Mouse (Mus musculus) frontal cortex, adult (tissue): ENCODE data around the gene Pdzk1.

Experiments
- ATAC-seq: cut with Nextera tagmentation; 2 replicates; pipeline ENCODE4 v1.9.2; 2017; ENCODE audit warnings: mild to moderate bottlenecking, moderate library complexity, mixed read lengths; ENCODE audit not compliant: low TSS enrichment

Pdzk1 gene

DNA sequence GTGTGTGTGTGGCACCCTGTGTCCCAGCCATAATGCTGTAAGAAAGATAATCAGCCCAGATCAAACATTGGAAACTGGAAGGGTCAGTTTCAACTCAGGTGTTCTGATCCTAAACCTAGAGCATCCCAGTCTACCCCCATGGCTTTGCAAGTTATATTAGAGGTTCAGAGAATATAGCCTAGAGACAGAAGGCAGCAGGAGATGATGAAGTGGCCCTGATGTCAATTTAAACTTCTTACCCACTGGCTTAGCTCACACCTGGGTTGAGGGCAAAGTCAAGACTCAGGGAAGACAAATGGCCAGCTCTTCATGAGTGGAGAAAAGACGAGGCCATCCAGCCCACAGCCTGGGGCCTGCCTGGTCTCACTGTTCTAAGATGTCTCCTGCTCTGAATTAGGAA is at the start of gene Pdzk1, which contains the start of gene Cd160:
TSS of gene Pdzk1 (plus strand) at position 301 of the 400 bp plus-strand sequence.
TSS of gene Cd160 (minus strand) at position 368 of the 400 bp plus-strand sequence.
- ATAC-seq, result no peak

DNA sequence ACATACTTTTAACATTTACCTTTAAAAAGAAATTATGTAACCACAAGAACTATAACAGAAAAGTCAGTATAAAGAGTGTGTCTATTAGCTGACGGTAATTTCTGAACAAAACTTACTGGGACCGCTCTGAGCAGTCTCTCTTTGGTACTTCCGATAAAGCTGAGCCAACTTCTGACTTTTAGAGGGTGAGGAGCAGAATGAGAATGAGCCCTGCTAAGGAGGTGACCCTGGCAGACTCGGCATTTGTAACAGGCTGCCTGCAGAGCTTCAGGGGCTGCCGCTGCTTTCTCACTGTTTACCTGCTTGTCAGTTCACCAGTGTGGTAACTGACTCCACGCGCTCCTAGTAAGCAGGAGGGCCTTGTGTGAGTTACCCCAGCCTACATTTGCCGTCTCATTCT is 46.8 kb upstream of the Pdzk1 start:
- no peak for ATAC-seq

DNA sequence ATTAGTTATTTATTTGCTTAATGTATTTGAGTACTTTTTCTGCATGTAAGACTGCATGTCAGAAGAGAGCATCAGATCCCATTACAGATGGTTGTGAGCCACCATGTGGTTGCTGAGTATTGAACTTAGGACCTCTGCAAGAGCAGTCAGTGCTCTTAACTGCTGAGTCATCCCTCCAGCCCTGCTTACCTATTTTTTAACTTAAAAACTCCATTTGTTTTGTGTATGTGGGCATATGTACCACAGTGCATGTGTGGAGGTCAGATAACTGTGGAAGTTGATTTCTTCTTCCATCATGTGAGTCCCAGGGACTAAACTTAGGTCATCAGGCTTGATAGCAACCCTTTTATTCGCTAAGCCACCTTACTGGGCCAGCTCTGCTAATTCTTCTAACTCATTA is 41.3 kb upstream of the Pdzk1 start:
- ATAC-seq, result no peak

DNA sequence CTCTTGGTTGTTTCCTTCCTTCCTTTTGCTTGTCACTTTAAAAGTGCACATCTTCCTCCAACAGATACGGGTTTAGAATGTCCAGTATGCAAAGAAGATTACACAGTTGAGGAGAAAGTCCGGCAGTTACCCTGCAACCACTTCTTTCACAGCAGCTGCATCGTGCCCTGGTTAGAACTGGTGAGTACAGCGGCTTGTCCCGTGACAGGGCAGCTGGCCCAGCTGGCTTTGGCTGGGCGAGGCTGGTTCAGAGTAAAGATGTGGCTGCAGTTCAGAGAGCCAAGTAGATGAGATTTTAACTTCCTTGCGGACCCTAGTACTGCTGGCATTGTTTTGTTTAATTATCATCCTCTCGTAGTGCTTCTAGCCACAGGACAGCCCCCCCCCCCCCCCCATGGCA is 40.6 kb upstream of the Pdzk1 start:
- ATAC-seq, result 0 out of 2 replicates have a peak, but pooled peaks have one; percentile 52

DNA sequence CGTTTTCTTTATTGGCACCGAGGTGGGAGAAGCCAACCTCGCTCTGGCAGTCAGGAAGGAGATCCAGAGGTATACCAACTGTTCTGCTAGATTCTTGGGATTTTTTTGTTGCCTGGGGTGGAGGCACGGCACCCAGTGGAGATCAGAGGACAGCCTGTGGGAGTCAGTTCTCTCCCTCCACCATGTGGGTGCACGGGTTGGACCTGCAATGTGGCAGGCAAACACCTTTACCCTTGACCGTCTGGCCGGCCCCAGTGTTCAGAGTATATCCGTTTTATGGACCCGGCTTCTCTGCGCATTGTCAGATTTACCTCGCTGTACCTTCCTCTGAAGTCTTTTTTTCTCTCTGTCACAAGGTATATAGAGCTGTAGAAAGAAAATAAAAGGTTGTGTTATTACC is 28.8 kb upstream of the Pdzk1 start:
- ATAC-seq, result no peak

DNA sequence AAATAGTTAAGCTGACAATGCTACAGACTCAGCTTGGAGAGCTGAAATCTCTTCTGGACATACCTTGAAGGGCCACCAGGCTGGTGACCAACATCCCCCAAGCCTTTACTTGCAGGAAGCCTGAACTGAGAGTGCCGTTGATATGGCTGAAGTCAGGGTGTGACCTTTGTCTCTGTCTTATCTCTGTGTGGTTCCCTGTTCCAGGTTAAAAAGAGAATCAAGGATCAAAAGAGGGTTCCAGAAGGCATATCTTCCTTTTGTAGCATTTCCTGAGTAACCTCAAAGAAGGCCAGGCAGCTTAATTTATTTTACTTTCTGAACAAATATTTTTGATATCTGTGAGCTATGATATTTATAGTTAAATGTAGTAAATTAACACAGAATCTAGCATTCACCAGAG is 26.9 kb upstream of the Pdzk1 start:
- ATAC-seq, result no peak

DNA sequence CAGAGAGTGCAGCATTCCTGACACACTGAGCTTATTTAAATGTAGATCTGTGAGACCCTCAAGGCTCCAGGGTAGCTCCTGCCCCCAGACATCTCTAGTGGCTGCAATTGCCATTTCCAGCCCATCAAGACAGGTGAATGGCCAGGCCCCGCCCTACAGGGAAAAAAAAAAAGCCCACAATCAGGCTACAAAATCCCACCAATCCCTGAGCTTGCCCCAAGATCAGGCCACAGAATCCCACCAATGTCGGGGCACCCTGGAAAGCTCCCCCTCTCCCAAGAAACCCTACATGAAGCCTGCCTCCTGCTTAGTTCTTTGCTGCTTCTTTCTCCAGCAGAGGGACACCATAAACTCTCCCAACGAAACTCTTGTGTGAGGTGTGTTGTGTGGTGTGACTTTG is 20.9 kb upstream of the Pdzk1 start:
- ATAC-seq, result no peak

DNA sequence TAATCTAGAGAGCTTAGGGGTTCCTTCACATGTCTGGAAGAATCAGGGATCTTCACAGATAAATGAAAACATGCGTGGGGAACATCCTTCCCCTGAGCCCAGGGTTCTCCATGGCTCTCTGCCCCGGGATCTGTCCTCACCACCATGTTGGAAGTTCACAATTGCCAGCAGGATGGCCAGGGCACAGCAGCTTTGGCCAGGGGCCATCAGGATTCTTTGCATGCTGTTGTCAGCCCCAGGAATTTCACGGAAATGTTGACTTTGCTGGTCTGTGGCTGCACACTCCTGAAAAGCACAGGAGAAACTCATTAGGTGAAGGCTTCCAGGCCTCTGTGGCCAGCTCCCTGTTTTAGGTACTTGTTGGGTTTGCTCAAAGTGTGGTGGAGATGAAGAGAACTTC is 20.4 kb upstream of the Pdzk1 start:
- ATAC-seq, result no peak

DNA sequence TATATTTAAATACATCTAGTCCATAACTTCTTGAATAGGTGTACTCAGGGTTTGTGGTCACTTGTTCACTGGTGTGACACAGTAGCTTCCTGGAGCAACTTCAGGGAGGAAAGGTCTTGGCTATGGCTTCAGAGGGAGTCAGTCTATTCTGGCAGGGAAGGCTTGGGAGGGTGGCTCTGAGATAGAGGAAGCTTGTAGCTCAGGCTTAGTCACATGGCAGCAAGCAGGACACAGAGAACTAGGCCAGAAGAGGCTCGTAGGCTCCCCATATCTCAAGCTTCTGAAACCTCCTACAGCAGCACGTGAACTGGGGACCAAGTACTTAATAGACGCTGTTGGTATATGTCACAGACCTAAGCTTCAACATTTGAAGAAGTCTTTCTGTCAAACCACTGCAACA is 17.9 kb upstream of the Pdzk1 start:
- ATAC-seq, result 0 out of 2 replicates have a peak, but pooled peaks have one; percentile 33

DNA sequence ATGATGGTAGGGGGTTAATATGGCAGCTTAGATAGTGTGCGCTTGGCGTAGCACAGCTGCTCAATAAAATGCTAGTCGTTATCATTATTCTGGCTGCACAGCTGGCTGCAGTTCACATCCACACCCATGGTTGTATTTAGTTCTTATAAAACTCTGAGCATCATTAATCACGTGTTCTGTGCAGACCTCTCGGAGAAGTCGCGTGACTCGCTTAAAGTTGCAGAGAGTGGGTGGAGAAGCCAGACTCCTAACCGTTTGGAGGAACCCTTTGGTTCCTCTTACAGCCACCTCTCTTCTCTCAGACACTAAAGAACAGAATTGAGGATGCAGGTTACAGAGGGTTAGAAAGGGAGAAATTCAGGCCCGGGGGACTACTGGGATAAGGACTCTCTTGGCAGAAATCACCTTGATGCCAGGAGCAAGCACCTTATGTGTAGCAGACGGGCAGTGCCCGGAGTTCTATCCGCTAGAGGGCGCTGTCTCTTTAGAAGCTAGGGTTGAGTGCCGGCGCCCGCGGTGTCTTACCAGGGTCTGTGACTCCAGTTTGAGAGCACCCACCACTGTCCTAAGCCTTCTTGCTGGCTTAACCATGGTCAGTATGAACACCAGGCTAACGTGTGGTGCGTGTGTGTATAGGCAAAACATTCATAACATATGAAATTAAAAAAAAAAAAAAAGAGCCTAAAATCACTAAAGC is 16.5 kb upstream of the Pdzk1 start:
- peak; percentile 85 for ATAC-seq

DNA sequence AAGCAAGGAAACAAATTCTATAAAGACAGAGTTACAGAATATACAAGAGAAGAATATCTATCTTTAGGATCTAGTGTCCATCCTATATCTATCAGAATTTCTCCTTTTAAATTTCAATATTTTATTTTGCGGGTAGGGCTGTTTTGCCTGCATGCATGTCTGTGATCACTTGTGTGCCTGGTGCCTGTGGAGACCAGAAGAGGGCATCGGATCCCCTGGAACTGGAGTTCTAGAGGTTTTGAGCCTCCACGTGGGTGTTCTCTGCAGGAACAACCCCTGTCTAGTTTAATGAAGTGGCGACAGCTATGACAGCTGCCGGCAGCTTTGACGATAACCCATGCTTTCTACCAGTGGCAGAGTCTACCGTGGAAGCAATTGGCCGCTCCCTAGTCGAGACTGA is 16.0 kb upstream of the Pdzk1 start:
- ATAC-seq, result peak; percentile 76

DNA sequence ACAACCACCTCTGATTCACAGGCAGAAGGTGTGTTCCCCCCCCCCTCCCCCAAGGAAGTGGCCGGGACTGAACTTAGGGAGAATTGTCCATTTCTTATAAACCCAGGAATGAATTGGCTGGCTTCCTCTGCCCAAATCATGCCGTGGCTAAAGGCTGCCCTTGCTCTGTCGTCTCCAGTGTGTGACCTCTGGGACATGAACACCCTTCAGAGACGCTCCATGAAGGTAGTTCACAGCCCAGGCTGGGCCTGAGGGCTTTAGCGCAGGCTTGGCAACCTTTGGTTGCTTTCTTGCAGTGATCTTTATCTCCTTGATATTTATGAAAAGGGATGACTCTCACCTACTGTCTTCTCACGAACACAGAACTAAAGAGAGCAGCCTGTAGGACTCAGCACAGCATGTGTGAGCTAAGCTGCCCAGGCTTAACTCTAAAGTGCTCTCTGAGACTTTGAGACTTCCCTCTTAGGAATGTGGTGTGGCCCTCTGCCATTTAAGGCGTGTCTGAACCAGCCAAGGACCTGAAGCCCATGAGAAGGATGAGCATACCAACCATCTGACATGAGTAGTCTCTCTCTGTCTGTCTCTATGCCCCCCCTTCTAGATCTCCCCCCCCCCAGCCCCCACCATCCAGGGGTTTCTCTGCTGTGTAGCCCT is 15.4 kb upstream of the Pdzk1 start:
- ATAC-seq, result no peak

DNA sequence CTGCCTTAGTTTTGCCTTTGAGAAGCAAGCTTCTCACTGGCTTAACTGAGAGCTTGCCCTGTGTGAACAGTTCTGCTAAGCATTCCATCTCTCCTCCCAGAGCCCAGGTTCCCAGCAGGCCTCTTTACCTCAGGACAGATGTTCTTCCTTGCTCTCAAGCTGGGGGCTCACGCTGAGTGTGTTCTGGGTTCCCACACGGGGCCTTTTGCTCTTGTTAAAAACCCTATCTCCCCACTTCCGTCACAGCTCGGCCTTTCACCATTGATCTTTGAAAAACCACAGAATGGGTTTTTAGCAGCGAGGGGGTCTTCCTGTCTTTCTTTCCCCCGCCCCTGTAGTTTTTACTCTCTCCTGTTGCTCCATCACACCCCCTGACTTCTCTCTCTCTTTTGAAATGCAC is 14.7 kb upstream of the Pdzk1 start:
- no peak for ATAC-seq

DNA sequence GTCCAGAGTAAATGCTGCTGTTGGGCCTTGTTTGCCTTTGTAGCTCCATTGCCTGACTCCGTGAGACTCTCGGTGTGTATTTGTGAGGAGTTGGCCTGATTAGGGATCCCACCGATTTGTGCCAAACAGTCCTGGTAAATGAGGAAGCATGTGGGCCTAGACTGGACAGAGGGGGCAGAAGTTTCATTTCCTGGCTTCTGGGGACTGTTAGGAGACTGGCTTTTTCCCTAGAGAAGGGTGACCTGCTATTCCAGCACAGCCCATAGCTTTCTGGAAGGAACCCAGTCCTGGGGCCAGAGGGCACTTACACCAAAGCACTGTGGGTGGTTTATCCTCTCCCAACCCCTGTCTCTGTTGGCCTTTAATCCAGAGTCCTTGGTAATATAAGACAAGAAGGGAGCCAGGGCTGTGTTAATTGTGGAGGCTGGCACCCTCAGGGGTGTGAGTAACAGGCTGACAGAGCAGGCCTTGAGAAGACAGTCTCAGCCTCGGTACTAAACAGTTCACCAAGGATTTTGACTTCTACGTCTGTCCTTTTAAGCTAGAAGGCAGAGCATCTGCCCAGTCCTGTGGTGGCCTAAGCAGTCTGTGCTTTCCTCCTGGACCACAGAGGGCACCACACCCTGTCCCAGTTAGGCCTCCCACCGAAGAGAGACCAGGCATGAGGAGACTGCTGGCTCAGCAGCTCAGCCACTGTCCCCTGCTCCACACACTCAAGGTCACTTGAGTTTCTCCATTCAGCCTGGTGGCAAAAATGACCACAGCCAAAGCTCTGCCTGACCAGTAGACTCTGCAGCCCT is 8.8 kb upstream of the Pdzk1 start:
- no peak for ATAC-seq

DNA sequence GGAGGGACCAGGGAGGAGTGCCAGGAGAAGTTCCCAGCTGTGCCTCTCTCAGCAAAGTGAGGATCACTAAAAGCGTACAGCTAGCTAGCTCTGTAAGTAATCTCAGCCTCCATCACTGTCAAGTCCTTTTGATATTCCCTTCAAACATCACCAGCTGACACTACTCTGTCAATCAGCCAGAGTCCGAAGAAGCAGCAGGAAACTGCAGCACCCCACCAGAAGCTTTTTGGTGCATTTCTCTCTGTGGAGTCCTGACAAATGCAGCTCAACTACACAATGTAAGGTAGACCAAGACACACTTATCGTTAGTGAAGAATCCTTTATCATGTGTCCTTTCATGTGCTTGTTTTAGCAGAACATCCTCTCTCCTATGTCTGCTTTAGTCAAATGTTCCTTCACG is 7.5 kb upstream of the Pdzk1 start:
- no peak for ATAC-seq

DNA sequence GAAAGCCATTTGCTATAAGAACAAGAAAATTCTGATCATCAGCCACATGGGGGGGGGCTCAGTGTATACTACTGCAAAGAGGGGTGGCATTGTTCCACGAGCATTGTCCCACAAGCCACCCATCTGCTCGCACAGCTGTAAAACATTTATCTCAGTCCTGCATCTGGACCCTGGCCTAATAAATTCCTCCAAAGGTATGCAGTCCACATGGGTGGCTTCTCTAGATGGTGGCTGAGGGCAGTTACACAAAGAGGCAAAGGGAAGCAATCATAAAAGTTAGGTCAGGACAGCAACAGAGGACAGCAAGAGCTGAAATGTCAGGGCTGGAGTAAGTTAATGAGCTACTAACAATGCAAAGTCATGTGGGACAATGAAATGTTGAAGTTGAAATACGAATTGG is 5.4 kb upstream of the Pdzk1 start:
- no peak for ATAC-seq

DNA sequence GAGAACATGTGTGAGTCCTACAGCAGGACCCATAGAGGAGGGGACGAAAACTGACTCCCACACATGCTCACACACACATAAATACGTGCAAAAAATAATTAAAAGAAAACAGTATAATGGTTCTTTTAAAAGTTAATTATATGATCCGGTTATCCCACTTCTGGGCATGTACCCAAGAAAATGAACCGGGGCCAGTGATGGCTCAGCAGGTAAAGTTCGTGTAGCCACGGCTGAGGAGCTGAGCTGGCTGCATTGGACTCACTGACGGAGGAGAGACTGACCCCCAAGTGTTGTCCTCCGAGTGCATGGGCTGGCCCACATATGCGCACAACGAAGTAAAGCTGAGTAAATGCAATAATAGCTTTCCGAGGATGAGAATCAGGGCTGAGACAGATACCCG is 4.5 kb upstream of the Pdzk1 start:
- ATAC-seq, result no peak

DNA sequence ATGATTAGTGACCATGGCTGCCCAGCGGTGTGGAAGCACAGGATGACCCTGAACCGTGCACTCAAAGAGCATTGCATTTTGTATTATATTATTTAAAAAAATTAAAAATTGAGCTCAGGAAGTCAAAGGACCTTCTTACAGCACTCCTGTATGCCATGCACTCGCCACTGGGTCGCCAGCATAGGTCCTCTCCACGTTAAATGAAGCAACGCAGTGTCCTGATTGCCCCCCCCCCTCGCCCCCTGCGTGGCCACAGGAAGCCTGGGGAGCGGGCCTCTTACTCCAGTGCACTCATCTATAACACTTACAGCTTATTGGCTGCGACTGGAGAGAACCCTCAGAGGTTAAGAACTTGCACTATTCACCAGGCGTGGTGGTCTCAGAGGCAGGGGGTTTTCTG is 3.8 kb upstream of the Pdzk1 start:
- no peak for ATAC-seq

DNA sequence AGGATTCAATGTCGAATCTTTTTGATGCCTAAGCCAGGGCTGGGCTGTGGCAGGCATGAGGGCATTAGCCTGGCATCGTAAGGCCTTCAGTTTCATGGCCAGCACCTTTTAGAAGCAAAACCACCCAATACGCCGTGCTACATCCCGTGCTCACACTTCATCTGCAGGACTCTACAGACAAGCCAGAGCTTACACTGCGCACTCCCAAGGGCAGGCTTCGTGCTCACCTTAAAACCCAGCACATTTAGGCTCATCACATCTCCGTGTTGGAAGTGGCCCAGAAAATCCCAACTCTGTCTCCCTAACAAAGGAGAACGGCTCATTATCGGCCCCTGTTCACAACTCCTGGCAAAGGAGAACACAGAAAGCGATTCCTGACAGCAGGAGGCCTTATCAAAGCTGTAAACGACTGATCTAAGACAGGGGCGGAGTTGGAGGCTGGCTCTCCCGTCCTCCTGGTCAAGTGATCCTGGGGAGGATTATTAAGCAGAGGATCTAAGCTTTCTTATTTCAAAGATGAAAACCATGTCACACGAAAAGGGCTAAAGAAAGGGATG is 698 bp upstream of the Pdzk1 start:
- no peak for ATAC-seq

DNA sequence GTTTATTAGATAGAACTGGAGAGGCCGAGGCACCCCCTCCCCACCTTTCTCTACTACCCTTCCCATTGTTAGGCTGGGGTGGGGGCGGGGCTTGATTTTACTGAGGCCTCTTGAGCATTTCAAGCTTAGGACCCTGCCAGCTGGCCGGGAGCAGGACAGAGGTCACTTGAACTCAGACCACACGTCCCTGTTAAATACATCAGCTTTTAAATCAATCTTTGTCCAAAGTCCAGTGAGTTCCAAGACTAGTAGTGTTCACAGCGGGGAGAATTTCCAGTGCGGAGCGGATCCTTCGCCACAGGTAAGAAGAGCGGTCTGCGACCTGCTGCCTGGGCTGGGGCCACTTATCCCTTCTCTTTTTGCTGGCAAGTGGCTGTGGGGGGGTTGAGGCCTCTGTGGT is 772 bp downstream of the Pdzk1 start:
- no peak for ATAC-seq

DNA sequence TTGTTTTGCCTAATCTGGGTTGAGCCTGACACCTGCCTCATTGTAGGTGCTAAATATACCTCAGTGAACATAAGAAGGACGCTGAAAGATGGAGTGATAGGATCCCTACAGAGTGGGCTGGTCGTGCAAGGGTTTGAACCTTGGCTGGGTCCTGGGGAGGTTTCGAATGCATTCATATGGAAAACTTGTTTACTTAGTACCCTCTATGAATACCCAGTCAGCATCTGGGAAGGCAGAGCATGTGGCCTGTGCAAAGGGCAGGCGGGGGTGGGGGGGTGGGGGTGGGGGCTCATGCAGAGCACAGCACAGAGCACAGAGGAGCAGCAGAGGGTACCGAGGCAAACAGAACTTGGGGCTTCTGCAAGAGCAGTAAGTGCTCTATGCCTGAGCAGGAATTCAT is 3.8 kb downstream of the Pdzk1 start:
- no peak for ATAC-seq

DNA sequence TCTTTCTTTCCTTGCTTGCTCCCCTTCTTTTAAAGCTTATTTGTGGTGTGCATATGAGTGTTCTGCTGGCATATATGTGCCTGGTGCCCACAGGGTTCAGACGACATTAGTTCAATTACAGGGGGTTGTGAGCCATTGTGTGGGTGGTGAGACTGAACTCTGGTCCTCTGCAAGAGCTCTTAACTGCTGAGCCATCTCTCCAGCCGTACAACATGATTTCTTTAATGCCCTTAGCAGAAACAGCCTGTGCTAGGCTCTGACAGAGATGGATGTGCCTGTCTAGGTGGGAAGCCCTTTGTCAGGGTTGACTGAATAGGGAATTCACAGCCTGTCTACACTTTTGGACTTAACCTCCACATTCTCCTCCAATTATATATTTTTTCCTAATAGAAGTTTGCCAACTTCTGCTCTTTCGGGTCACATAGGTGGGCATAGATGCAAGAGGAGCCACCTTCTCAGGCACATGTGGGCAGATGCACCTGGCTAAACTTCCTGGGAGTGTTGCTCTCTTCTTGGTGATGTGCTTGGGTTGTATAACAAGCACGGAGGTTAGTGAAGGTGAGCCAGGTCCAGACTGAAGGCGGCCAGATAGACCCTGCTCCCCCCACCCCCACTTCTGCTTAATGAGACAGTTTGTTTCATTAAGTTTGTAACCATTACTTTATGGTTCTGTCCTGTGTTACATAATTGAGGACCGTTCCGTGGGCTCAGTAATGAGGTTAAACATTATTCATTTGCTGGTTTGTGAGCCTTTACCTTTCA is 5.7 kb downstream of the Pdzk1 start:
- no peak for ATAC-seq
